Mouse (Mus musculus): ENCODE measurements at regions not wholly inside any gene's neighbourhood (a gene's known extent, or its start where the extent isn't known, plus 50 kb on each side); places are given as distances from the start of the nearest gene placed in this dataset.

- 0 out of 2 replicates have a peak, but pooled peaks have one; percentile 21 for TF ChIP-seq CTCF (IDR thresholded peaks at IDR 0.05; ENCODE audit: low read depth)
- Histone ChIP-seq H3K4me3 (ENCODE audit: low read depth, low read length) (no peak overlapping the region), H3K9ac (no peak overlapping the region), H3K27me3 (ENCODE audit: insufficient read depth, low read length) (no peaks in the 10 kb centered on the region), H3K36me3 (ENCODE audit: insufficient read depth) (no peaks in the 10 kb centered on the region), H3K9me3 (ENCODE audit: low read depth, low read length) (no peaks in the 10 kb centered on the region), H3K4me1 (ENCODE audit: insufficient read depth) (no peaks in the 10 kb centered on the region), H3K4me2 (no peak overlapping the region), H3K27ac (ENCODE audit: low read depth) (no peak overlapping the region)
- ATAC-seq (ENCODE audit: insufficient read depth) (no peak), DNase-seq (no peak)
- WGBS: 49% methylated on average over 3 of the region's 3 CpGs
Observed at GRCm38 (mm10) chr1:13859723-13860122, 2233.4 kb downstream of the 4930444P10Rik start.

- no peaks in the 10 kb centered on the region for H3K36me3 ChIP-seq (ENCODE audit: insufficient read depth)
- no peak overlapping the region for H3K4me3 ChIP-seq (ENCODE audit: low read depth, low read length)
- DNase-seq: no peak
- no peak for ATAC-seq (ENCODE audit: insufficient read depth)
- whole genome bisulfite sequencing: 44% methylated on average over 6 of the region's 6 CpGs
- no peak for TF ChIP-seq CTCF (IDR thresholded peaks at IDR 0.05; ENCODE audit: low read depth)
- no peak overlapping the region for H3K9ac ChIP-seq
- no peaks in the 10 kb centered on the region for H3K9me3 ChIP-seq (ENCODE audit: low read depth, low read length)
- H3K4me1 ChIP-seq (ENCODE audit: insufficient read depth): no peaks in the 10 kb centered on the region
- H3K27me3 ChIP-seq (ENCODE audit: insufficient read depth, low read length): no peaks in the 10 kb centered on the region
- no peak overlapping the region for H3K27ac ChIP-seq (ENCODE audit: low read depth)
- H3K4me2 ChIP-seq: no peak overlapping the region
Observed at GRCm38 (mm10) chr1:13858371-13859018, 2234.6 kb downstream of the 4930444P10Rik start.

- no peaks in the 10 kb centered on the region for H3K9me3 ChIP-seq (ENCODE audit: low read depth, low read length)
- H3K27me3 ChIP-seq (ENCODE audit: insufficient read depth, low read length): no peaks in the 10 kb centered on the region
- H3K4me3 ChIP-seq (ENCODE audit: low read depth, low read length): no peak overlapping the region
- DNase-seq: no peak
- no peaks in the 10 kb centered on the region for H3K36me3 ChIP-seq (ENCODE audit: insufficient read depth)
- H3K27ac ChIP-seq (ENCODE audit: low read depth): no peak overlapping the region
- TF ChIP-seq CTCF (IDR thresholded peaks at IDR 0.05; ENCODE audit: low read depth): no peak
- 66% methylated on average over 2 of the region's 2 CpGs for whole genome bisulfite sequencing
- H3K4me2 ChIP-seq: no peak overlapping the region
- H3K9ac ChIP-seq: no peak overlapping the region
- ATAC-seq (ENCODE audit: insufficient read depth): no peak
- no peaks in the 10 kb centered on the region for H3K4me1 ChIP-seq (ENCODE audit: insufficient read depth)
Observed at GRCm38 (mm10) chr1:13856998-13857397, 2236.1 kb downstream of the 4930444P10Rik start.

- DNase-seq: no peak
- WGBS: 71% methylated on average over 5 of the region's 5 CpGs
- H3K27ac ChIP-seq (ENCODE audit: low read depth): no peak overlapping the region
- no peak overlapping the region for H3K4me3 ChIP-seq (ENCODE audit: low read depth, low read length)
- no peaks in the 10 kb centered on the region for H3K27me3 ChIP-seq (ENCODE audit: insufficient read depth, low read length)
- no peaks in the 10 kb centered on the region for H3K9me3 ChIP-seq (ENCODE audit: low read depth, low read length)
- no peaks in the 10 kb centered on the region for H3K4me1 ChIP-seq (ENCODE audit: insufficient read depth)
- ATAC-seq (ENCODE audit: insufficient read depth): no peak
- H3K9ac ChIP-seq: no peak overlapping the region
- no peak overlapping the region for H3K4me2 ChIP-seq
- H3K36me3 ChIP-seq (ENCODE audit: insufficient read depth): no peaks in the 10 kb centered on the region
- TF ChIP-seq CTCF (IDR thresholded peaks at IDR 0.05; ENCODE audit: low read depth): no peak
Observed at GRCm38 (mm10) chr1:13851144-13851543, 2242.0 kb downstream of the 4930444P10Rik start.

- no peak for DNase-seq
- no peak overlapping the region for H3K4me2 ChIP-seq
- no peak overlapping the region for H3K27ac ChIP-seq (ENCODE audit: low read depth)
- TF ChIP-seq CTCF (IDR thresholded peaks at IDR 0.05; ENCODE audit: low read depth): no peak
- no peak overlapping the region for H3K4me3 ChIP-seq (ENCODE audit: low read depth, low read length)
- H3K36me3 ChIP-seq (ENCODE audit: insufficient read depth): no peaks in the 10 kb centered on the region
- no peak overlapping the region for H3K9ac ChIP-seq
- H3K27me3 ChIP-seq (ENCODE audit: insufficient read depth, low read length): no peaks in the 10 kb centered on the region
- H3K4me1 ChIP-seq (ENCODE audit: insufficient read depth): no peaks in the 10 kb centered on the region
- WGBS: 79% methylated on average over 4 of the region's 4 CpGs
- no peak for ATAC-seq (ENCODE audit: insufficient read depth)
- no peaks in the 10 kb centered on the region for H3K9me3 ChIP-seq (ENCODE audit: low read depth, low read length)
Observed at GRCm38 (mm10) chr1:13849071-13849470, 2244.1 kb downstream of the 4930444P10Rik start.

GRCm38 (mm10) chr1:13846336-13846865 lies 2246.7 kb downstream of the 4930444P10Rik start:
- DNase-seq (no peak), ATAC-seq (ENCODE audit: insufficient read depth) (no peak; the same call in 1 of the 2 replicates)
- no peaks in the 10 kb centered on the region for H3K4me1 ChIP-seq (ENCODE audit: insufficient read depth)
- H3K9me3 ChIP-seq (ENCODE audit: low read depth, low read length): no peaks in the 10 kb centered on the region
- TF ChIP-seq CTCF (IDR thresholded peaks at IDR 0.05; ENCODE audit: low read depth): no peak
- H3K27me3 ChIP-seq (ENCODE audit: insufficient read depth, low read length): no peaks in the 10 kb centered on the region
- H3K9ac ChIP-seq: no peak overlapping the region
- H3K27ac ChIP-seq (ENCODE audit: low read depth): no peak overlapping the region
- 59% methylated on average over 15 of the region's 15 CpGs for WGBS
- no peak overlapping the region for H3K4me3 ChIP-seq (ENCODE audit: low read depth, low read length)
- H3K36me3 ChIP-seq (ENCODE audit: insufficient read depth): no peaks in the 10 kb centered on the region
- H3K4me2 ChIP-seq: no peak overlapping the region

GRCm38 (mm10) chr1:13840309-13840622 lies 2252.9 kb downstream of the 4930444P10Rik start:
- no peak overlapping the region for H3K4me3 ChIP-seq (ENCODE audit: low read depth, low read length)
- H3K27ac ChIP-seq (ENCODE audit: low read depth): no peak overlapping the region
- 74% methylated on average over 1 of the region's 1 CpGs for WGBS
- no peak for ATAC-seq (ENCODE audit: insufficient read depth)
- H3K4me2 ChIP-seq: no peak overlapping the region
- no peak for TF ChIP-seq CTCF (IDR thresholded peaks at IDR 0.05; ENCODE audit: low read depth)
- DNase-seq: no peak
- H3K27me3 ChIP-seq (ENCODE audit: insufficient read depth, low read length): no peaks in the 10 kb centered on the region
- no peaks in the 10 kb centered on the region for H3K9me3 ChIP-seq (ENCODE audit: low read depth, low read length)
- H3K36me3 ChIP-seq (ENCODE audit: insufficient read depth): no peaks in the 10 kb centered on the region
- H3K9ac ChIP-seq: no peak overlapping the region
- no peaks in the 10 kb centered on the region for H3K4me1 ChIP-seq (ENCODE audit: insufficient read depth)

Measured in lung, embryonic 14.5 days (tissue).